Comparison of ENCODE assay signal across 14 mouse cellular contexts in genomic region chr16:4225841-4226240, GRCm38 (mm10).
"Had no signal": no experiment of that assay in that cellular context is flagged by ENCODE, and none has a peak within 500 bp of the region (broad histone marks: within the 10 kb centered on the region; RNA-seq: fewer than 3 reads in every experiment).

No protein-coding gene starts in this region.

- DNase-seq: cerebellum, adult 9-11 months; cerebellum, postnatal 10 days; cerebellum, postnatal 14 days; cerebellum, postnatal 25 days; cerebellum, postnatal 36 days; embryo, embryonic 11 days; forebrain, postnatal 0 days; gastrocnemius, adult 2 months; gastrocnemius, postnatal 10 days; gastrocnemius, postnatal 14 days; gastrocnemius, postnatal 25 days; gastrocnemius, postnatal 36 days; heart, adult 18-20 months; heart, adult 2 months had no signal
